Mouse (Mus musculus): Measurements from ENCODE around the gene Sergef.

DNA sequence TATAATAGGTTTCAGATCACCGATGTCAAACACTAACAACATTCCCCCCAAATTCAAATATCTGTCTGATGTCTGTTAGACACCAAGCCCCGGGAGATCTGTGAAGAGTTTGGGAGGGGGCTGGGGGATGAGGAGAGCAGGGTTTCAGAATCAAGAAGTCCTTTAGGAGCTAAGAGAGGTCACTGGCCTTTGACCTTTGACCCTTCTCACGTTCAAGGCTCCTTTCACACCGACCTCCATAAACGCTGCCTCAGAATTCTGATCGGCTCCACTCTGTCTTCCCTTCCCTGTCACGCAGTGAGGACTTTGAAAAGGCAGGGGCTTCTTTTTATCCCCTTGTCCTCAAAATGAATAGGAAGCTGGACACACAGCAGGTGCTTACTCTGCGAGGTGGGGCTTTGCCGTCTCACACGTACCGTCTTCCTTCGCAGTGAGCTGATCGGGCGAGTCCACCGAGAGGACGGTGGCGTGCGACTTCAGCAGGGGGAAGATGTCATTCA, 22.0 kb upstream of the Sergef start:
- TF ChIP-seq POLR2A (IDR thresholded peaks at IDR 0.05; ENCODE audit: low read depth, low read length) = no peak
- TF ChIP-seq CTCF (IDR thresholded peaks at IDR 0.05; ENCODE audit: borderline replicate concordance, insufficient read depth, low read length) = no peak
